Mouse (Mus musculus) frontal cortex, postnatal 36 days (tissue): ENCODE data around the gene Zfp334.

Experiments
- DNase-seq, 2 experiments: peaks; one replicate each; pipeline ENCODE4 v3.0.0; 2022; ENCODE audit warnings: low spot score in 2 of 2

Zfp334 gene

DNA sequence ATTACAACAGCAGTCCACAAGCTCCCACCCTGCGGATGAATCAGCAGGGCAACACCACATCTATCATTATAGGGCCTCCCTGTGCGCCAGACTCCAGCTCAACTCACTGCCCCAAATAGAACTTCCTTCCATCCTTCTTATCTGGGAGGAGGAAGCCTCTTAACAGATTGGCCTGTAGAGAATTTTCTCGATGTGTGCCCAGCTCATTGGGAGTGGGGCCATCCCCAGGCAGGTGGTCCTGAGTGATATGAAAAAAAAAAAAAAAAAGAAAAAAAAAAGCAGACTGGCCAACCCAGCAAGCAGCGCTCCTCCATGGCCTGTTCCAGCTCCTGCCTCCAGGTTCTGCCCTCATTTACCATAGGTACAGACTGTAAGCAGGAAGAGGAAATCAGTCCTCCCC is 12.1 kb downstream of the Zfp334 start:
- no peak for DNase-seq

GRCm38 (mm10) chr2:165375478-165375877 is 12.6 kb downstream of the Zfp334 start:
- DNase-seq, result no peak

DNA sequence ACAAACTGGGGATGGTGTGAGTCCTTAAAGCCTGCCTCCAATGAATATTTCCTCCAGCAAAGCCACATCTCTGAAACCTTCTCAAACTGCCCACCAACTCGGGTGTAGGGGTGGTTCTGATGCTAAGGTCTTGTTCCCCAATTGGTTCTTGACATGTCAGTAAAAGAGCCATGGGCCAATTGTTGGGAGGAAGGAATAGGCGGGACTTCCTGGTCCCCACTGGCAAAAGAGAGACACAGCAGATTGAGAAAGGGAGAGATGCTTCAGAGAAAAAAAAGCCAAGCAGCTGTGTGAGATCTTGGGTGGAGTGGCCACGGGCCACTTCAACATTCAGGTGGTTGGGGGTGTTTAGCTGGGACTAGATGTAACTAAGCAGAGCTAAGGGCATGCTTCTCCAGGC is 17.0 kb downstream of the Zfp334 start:
- DNase-seq, result peak; percentile 24 to 38

GRCm38 (mm10) chr2:165370348-165370747 is 17.7 kb downstream of the Zfp334 start:
- DNase-seq, result no peak

DNA sequence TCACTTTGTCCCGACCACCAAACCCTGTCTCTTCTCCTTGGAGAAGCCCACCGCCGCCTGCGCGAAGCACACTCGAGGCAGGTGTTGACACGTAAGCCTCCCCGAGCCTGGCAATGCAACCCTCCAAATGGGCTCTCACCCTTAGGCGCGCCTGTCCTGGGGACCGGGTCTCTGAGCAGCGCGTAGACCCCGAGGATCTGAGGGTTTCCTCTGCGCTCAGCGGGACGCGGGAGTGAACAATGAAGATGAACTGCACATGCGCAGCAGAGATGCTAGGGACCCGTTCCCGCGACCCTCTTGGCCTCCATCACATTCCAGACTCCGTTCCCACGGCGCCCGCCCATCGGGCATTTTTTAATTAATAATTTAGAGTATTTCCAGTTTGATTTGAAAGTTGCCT is 19.6 kb downstream of the Zfp334 start, which contains the start of gene Zfp663:
Gene Zfp663 (minus strand): TSS at position 234 of the 400 bp plus-strand sequence.
- DNase-seq, result no peak

DNA sequence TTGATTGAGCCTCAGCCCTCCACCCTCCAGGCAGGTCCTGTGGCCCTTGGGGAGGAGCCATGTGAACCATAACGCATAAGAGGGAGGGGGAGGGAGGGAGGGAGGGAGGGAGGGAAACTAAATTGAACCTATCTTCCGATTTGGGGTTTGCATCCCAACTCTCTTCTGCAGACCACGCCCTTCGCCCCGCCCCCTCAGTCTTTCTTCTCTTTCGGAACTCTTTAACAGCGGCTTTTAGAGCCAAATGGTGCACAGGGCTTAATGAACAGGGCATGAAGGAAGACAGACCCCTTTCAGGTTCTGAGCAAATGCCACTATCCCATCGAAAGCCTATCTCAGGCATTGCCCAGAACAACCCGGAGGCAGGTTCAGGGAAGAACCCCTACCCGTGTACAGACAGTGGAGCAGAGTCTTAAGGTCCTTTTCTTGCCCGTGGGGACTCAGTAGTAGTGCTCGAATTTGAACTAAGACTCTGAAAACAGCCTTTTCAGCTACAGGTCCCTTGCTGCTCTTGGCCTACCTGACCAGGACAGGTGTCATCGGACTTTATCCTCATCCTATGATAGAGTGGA is 20.1 kb downstream of the Zfp334 start:
- no peak for DNase-seq

DNA sequence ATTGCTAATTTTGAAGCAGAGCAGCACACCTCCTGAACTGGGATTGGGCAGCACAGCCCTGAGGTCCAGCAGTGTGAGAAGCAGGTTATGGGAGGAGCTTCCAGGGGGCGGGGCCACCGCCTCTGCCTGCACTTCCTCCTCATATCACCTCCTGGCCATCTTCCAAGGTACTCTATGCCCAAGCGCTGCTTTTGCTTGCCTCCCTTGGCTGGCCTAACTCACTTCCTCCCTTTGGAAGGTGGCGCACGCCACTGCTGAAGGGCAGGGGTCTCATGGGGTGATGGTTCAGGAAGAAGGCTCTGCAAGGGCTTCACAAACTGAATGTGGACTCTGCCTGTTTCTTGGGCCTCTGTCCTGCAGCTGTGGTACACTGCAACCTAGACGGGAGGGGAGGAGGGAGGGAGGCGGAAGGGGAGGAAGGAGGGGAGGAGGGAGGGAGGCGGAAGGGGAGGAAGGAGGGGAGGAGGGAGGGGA is 21.0 kb downstream of the Zfp334 start:
- no peak for DNase-seq

- DNase-seq, result peak in 1 of 2 experiments; percentile 60
Observed at GRCm38 (mm10) chr2:165364334-165365091, 23.5 kb downstream of the Zfp334 start.

- DNase-seq, result no peak
Observed at GRCm38 (mm10) chr2:165363282-165363681, 24.8 kb downstream of the Zfp334 start.

GRCm38 (mm10) chr2:165360861-165361260 is 27.2 kb downstream of the Zfp334 start:
- peak; percentile 28 to 61 for DNase-seq

DNA sequence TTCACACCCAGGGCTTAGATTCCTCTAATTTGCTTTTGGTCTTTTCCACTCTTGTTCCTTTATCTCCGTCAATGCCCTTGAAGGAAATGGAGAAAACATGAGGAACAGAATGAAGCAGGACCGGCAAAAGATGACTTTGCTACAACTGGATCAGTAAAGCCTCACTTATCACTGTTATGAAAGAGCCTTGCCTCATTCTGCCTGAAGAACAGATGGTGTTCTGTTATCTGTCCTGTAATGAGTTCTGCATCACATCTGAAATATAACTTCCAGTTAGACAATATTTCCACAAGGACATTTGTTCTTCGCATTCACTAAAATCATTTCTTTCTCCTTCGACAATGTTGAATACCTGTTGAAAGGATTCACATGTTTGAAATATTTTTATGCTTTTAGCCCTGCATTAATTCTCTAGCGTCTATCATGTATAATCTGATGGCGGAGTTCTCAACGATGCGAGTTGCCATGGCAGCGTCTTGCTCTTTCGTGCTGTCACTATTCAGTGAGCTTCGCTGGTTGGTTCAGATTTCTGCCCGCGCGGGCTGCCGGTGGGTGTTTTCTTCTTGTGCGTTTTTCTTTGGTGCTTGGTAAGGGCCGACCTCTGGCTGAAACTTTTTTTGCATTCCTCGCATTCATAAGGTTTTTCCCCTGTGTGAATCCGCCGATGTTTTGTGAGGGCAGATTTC is 36.1 kb downstream of the Zfp334 start:
- peak in 1 of 2 experiments; percentile 31 for DNase-seq

- DNase-seq, result peak in 1 of 2 experiments; percentile 57
Observed at GRCm38 (mm10) chr2:165349466-165349865, 38.6 kb downstream of the Zfp334 start.

- no peak for DNase-seq
Observed at GRCm38 (mm10) chr2:165346180-165346579, 41.9 kb downstream of the Zfp334 start.

DNA sequence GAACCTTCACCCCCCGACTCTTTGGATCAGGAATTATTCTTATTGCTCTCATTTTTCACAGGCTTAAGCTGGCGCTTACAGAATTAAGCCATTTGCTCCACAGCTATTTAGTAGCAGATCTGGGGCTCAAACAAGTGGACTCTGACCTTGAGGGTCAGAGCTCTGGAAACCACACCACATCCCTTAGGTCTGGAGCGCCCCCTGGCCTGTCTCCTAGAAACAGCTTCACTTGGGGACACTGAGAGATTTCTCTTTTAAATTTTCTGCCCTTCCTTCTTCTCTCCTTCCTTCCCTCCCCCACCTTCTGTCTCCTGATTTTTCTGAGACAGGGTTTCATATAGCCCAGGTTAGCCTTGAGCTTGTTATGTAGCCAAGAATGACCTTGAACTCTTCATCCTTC is 50.9 kb downstream of the Zfp334 start:
- no peak for DNase-seq

- DNase-seq, result no peak
Observed at GRCm38 (mm10) chr2:165332610-165333210, 55.3 kb downstream of the Zfp334 start.

- DNase-seq, result no peak
Observed at GRCm38 (mm10) chr2:165329703-165330102, 58.4 kb downstream of the Zfp334 start.

GRCm38 (mm10) chr2:165328746-165329145 is 59.3 kb downstream of the Zfp334 start:
- DNase-seq, result no peak

GRCm38 (mm10) chr2:165327386-165327785 is 60.7 kb downstream of the Zfp334 start:
- no peak for DNase-seq

- peak; percentile 97 to 99 for DNase-seq
Observed at GRCm38 (mm10) chr2:165326304-165327190, 61.5 kb downstream of the Zfp334 start, which contains the start of gene Elmo2. Gene Elmo2, minus strand, starts transcription at chr2:165326479.

DNA sequence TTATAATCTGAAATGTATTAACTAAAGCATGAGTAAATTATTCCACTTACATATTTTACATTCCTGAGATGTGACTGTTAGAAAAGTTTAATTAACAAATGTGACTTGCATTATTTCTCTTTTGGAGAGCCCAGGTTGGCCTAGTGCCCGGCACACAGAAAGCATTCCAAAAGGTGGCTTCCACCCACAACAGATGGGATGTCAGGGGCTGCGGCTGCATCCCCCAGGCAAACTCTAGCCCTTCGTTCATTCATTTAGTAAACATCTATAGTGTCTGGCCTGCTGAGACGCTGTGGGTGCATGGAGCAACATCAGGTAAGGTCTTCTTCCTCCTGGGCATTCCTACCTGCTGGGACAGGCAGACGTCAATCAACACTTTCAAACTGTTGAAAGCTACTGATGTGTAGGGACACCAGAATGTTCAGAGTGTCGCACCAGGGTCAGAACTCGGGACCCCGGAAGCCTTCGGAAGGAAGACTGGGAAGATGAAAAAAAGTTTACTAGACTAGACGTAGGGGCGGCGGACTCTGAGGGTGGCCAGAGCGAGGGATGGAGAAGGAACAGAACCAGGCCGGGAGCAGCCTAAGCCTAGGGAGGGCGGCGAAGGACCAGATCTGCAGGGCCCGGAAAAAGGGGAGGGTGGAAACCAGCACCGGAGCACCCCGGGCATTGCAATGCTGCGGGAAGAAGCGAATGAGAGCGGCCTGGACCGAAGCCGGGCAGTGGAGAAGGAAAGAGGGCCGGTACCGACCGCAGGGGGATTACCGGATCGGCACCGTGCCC is 62.3 kb downstream of the Zfp334 start:
- DNase-seq, result no peak
